Mouse (Mus musculus) cerebellum, adult 11 months (tissue): ENCODE results near the gene Cask.
A peak's percentile ranks its signal among the peaks of the same experiment; 100 is the strongest.
"Not testable (repeated sequence)": the region's sequence is repeated elsewhere in the genome, so short reads cannot be mapped to it uniquely, and the experiment has no call there.

ENCODE experiments used
- DNase-seq: peaks from one replicate; pipeline ENCODE4 v3.0.0; 2022

Cask gene

DNA sequence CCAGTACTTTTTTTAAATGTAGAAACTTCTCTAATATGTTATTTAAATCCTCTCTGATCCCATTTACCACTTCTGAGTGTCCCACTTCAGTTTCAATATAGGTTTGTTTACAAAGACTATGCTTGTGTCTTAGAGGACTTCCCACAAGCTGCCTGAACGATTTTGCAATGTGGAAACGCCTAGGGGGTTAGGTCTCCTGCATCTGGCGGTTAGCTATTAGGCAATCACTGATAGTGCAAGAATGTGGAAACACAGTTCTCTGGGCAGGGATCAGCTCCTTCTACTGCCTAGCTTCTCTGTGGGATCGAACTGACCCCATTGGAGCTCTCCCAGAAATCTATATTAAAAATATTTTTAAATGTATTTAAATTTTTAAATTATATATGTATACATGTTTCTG lies at the start of gene Cask:
Gene Cask (minus strand): TSS at position 83 of the 400 bp plus-strand sequence.
- no peak for DNase-seq

DNA sequence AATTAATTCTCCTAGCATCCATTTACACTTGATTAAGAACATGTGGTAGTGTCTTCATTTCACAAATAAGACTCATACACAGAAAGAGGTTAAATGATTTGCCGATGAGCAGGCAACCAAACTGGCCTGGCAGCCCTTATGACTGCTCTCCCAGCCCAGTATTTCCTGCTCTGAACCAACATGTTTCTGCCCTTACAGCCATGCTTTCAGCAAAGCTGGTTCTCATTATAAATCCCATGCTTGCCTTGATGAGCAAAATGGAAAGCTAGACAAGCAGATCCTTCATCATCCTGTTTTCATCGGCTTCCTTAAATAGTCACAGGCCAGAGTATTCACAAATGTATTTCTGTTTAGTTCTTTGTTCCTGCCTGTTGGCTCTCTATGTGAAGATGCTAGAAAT lies 38.8 kb upstream of the Cask start:
- no peak for DNase-seq

- no peak for DNase-seq
Observed at GRCm38 (mm10) chrX:13884348-13884747, 33.2 kb upstream of the Cask start.

DNA sequence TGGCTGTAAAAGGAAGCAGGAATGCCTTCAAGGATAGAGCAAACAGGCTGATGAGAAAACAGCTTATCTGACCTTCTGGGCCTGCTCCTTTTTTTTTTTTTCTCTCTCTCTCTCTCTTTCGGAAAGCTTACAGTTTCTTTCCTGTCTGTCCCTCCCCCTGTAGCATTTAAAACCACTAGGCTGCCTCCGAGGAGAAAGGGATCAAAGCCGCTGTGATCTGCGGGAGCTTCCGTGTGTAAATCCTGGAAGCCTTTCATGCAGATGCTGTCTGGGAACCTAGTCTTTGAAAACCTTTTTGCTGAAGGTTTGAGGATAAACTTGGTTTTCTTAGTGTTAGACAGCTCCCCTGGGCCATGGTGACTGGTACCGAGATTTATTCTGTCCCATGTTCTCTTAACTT lies 30.8 kb upstream of the Cask start:
- DNase-seq = no peak

DNA sequence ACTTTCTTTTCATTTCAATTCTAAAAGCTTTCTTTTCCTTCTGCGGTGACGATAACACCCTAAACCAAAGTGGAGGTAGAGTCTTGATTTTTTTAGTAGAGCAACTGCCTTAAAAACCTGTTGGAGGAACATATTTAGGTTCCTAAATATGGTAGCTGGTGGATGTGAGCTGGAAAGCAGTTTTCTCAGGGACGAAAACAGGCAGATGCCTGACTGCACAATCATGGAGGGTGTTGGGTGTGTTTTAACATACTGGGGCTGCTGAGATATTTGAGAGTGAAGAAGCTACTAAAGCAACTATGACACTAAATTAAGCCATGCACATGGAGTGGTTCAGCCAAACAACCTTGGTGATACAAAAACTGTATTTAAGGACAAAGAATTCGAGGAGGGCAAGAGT lies 9.0 kb upstream of the Cask start:
- no peak for DNase-seq

DNA sequence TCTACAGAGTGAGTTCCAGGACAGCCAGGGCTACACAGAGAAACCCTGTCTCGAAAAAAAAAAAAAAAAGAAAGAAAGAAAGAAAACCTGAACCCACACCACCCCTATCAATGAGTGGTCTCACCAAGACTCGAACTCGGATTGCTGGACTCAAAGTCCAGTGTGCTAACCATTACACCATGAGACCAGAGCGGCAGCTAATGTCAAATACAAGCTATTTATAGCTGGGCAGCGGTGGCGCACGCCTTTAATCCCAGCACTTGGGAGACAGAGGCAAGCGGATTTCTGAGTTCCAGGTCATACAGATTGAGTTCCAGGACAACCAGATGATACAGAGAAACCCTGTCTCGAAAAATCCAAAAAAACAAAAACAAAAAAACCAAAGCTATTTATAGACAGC lies 7.9 kb upstream of the Cask start:
- no peak for DNase-seq

GRCm38 (mm10) chrX:13848473-13848872 lies 2.7 kb downstream of the Cask start:
- no peak for DNase-seq

- DNase-seq = peak; percentile 27
Observed at GRCm38 (mm10) chrX:13847502-13847851, 3.7 kb downstream of the Cask start.

GRCm38 (mm10) chrX:13846653-13847501 lies 4.3 kb downstream of the Cask start:
- peak; percentile 88 for DNase-seq

DNA sequence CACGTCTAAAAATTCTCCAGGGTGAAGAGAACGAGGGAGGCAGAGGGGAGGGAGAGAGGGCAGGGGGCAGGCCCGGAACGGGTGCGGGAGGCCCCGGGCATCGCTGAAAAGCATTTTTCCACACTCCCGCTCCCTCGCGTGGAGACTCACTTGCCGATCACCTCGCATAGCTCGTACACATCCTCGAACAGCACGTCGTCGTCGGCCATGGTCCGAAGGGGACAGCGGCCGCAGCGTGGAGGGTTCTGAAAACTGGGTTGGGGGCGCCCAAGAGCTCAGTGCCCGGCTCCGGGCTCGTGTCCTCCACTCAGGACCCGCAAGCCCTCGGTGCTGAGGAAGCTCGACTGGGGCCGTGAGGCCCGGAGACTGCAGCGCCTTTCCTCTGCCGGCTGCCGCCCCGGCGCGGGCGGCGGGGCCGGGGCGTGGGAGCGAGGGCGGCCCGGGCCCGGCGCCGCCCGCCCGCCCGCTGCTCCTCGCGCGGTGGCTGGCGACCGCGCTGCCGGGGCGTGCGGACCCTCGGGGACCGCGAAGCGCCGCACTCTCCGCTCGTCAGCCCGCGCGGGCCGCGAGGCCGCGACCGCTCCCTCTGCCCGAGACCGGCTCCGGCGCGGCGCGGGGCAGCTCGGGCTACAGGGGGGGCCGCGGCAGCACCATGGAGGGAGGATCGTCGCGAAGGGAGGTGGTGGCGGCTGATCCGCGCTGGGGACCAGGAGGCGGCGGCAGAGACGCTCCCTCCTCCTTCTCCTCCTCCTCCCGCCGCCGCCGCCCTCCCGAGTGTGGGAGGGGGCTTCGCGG lies 5.1 kb downstream of the Cask start:
- peak; percentile 45 for DNase-seq

- no peak for DNase-seq
Observed at GRCm38 (mm10) chrX:13845141-13845857, 5.9 kb downstream of the Cask start.

DNA sequence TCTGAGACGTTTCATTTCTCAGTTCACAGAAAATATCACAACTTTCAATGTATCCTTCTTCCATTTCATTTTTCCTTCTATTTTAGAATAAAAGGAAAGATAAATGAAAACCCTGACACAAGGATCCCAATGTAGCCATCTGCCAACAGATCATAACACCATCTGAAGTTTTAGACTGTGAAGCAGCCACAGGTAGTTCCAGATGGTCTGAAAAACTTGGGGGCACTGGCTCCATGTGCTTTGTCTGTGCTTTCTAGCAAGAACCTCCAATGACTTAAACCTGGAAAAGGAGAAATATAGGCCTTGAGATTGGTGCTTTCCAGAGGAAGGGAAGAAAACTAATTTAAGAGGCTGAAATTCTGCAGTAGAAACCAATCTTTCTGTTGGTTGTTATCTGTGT lies 28.4 kb downstream of the Cask start:
- DNase-seq = no peak

DNA sequence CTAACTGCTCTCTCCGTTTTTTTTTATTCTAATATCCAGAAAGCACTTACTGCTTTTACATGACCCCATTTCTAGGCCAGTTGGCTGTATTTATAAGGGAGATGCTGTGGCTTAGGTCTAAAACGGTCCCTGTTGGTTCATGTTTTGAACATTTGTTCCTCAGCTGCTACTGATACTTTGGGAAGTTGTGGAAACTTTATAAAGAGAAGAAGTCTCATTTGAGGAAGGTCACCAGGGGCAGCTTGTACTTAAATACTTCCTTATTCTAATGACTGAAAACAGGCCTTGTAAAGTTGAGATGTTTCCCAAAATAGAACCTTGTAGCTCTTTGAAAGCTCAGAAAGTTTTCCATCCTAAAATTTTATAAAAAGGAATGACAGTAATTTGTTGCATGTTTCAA lies 52.4 kb downstream of the Cask start:
- DNase-seq = no peak

- DNase-seq = no peak
Observed at GRCm38 (mm10) chrX:13765672-13766071, 85.5 kb downstream of the Cask start.

DNA sequence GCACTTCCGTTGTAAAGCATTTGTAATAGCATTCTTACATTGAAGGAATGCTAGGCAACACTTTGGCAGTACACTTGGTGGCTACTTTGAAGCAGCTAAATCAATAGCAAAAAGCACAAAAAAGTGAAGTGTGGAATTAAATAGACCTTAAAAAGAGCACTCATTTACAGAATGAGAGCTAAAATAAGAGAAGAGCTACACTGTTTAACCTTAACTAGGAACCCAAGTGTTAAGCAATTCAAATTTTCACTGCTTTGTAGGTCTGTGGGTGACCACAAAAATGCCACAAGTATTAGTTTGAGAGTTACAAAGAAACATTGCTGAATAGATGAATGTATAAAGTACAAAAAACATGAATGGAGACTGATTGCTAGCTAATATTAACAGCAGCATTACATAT lies 86.1 kb downstream of the Cask start:
- no peak for DNase-seq

- DNase-seq = peak; percentile 6
Observed at GRCm38 (mm10) chrX:13757279-13758005, 93.7 kb downstream of the Cask start.

DNA sequence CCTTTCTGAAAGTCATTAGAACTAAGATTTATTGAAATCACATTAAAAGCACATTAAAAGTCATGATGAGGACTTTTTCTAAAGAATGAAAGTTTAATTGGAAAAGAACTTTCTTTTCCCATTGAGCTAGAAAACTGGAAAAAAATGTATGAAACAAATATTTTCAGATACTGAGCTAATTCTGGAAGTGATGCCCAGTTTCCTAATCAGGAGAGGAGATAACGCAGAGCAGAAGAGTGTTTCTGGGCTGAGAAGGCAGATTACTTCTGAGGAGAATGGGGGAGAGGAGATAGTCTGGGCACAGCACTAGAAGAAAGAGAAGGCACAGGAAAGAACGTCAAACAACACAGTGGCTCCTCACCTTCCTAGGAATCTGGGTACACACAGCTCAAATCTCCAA lies 110.1 kb downstream of the Cask start:
- DNase-seq = no peak

GRCm38 (mm10) chrX:13730785-13731184 lies 120.4 kb downstream of the Cask start:
- DNase-seq = not testable (repeated sequence)

GRCm38 (mm10) chrX:13729835-13730480 lies 121.2 kb downstream of the Cask start:
- DNase-seq = no peak

DNA sequence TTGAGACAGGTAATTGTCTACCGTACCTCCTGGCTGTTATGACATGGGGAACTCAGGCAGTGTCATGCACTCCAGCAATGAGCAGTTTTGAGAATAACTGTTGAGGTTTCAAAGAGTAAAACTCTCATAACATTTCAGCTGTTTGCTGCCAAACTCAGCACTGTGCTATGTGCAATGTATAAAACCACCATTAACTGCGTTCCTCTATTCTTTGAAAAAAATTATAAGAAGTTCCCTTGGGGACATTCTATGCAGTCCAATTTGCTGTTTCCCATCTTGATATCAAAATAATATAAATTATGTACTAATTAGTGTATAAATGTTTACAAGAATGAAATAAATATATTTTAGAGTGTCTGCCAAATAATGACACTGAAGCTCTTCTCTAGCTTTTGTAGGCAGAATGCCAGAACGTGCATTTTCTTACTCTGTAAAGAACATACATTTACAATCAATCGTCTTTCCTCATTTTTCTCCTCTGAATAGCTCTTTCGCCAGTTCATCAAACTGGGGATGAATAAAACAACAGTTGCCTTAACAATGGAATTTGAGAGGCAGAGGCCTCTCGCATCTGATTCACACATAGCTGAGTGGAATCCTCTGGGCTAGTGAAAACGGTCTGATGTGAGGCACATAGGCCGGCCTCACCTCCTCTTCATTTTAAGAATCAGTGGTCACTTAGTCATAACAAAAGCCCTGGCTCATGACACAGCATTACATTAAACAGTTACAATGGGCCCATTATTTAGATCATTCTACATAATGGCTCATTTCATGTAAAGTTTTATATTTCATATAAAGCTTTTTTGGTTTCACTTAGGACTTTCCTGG lies 125.4 kb downstream of the Cask start:
- DNase-seq = no peak

DNA sequence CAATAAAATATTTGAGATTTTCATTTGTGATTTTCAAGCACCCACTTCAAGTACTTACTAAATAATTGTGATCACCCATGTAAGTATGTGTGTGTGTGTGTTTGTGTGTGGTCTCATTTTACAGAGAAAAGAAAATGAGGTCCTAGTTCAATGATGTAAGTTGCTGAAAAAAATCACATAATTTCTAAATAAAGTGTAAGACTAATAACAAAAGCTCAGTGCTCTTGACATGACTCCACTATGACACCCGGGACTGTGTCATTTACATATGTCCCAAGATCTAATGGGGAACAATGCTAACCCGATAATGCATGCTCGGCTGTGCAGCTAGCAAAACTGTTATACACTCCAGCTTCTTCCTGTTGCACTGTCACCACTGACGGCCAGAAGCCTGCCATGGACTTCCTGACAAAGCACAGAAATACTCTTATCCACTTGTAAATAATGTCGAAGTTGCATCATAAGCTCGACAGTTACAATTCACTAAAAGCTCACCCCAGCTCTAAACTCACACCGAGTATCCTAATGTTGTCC lies 130.8 kb downstream of the Cask start:
- DNase-seq = no peak
